Mouse (Mus musculus) intestine, embryonic 15.5 days (tissue): ENCODE measurements around the gene Cmip. TPM values are rescaled to one million over a fixed set of nuclear protein-coding genes. Genes with fewer than 3 reads are reported as not detected.
"Not testable (repeated sequence)": the region's sequence is repeated elsewhere in the genome, so short reads cannot be mapped to it uniquely, and the experiment has no call there.

Source experiments
- ATAC-seq: fragments of 200-750 bp; cut with Nextera tagmentation; 2 replicates; pipeline ENCODE4 v1.8.0; 2017; ENCODE audit warnings: moderate TSS enrichment, moderate library complexity
- H3K27ac ChIP-seq: fragments of 300-500 bp; sonication (generic); 2 replicates; pipeline ENCODE4 v1.5.1; 2015; ENCODE audit warnings: mild to moderate bottlenecking, inconsistent platforms
- H3K27me3 ChIP-seq: fragments of 300-500 bp; sonication (generic); replicated peaks from 2 replicates; pipeline ENCODE4 v1.6.1; 2015; ENCODE audit warnings: inconsistent platforms
- H3K36me3 ChIP-seq: fragments of 300-500 bp; sonication (generic); 2 replicates; pipeline ENCODE4 v1.6.1; 2015; ENCODE audit warnings: inconsistent platforms
- H3K4me1 ChIP-seq: fragments of 300-500 bp; sonication (generic); replicated peaks from 2 replicates; pipeline ENCODE4 v1.6.1; 2015; ENCODE audit warnings: inconsistent platforms
- H3K4me2 ChIP-seq: fragments of 300-500 bp; sonication (generic); replicated peaks from 2 replicates; pipeline ENCODE4 v1.6.1; 2015; ENCODE audit warnings: mild to moderate bottlenecking, inconsistent platforms
- H3K4me3 ChIP-seq: fragments of 300-500 bp; sonication (generic); replicated peaks from 2 replicates; pipeline ENCODE4 v1.5.1; 2015; ENCODE audit warnings: inconsistent platforms
- H3K9ac ChIP-seq: fragments of 300-500 bp; sonication (generic); 2 replicates; pipeline ENCODE4 v1.6.1; 2015; ENCODE audit warnings: inconsistent platforms
- H3K9me3 ChIP-seq: fragments of 300-500 bp; sonication (generic); 2 replicates; pipeline ENCODE4 v1.6.1; 2016; ENCODE audit warnings: inconsistent platforms
- WGBS: fragments of 180-500 bp; shearing (Covaris S2); methylation state at CpG from one replicate; pipeline ENCODE4 v1.1.7; 2015; 5-methylcytosine and 5-hydroxymethylcytosine counted together
- polyA plus RNA-seq: library from polyadenylated mRNA; unstranded; fragments of >200 nt; fragmentation: Nextera tagmentation; extraction: Ambion mirVana; gene quantifications from 2 replicates; pipeline ENCODE4 v1.2.1, GENCODE M21; 2015

Gene Cmip
- polyA plus RNA-seq, 1 experiment from 2014 or later = 29.2 TPM

- H3K36me3 ChIP-seq = peaks cover 51% of the 10 kb centered on the region
- H3K4me1 ChIP-seq, H3K9ac ChIP-seq, H3K4me3 ChIP-seq, H3K9me3 ChIP-seq, H3K27me3 ChIP-seq, H3K4me2 ChIP-seq, ATAC-seq, H3K27ac ChIP-seq: not testable (repeated sequence)
- 83% methylated on average over 8 of the region's 8 CpGs for WGBS
Measured at GRCm38 (mm10) chr8:117427816-117428215, 171.0 kb downstream of the Cmip start.

- Histone ChIP-seq H3K36me3 (peaks cover 50% of the 10 kb centered on the region), H3K4me3 (no peak overlapping the region), H3K27ac (no peak overlapping the region), H3K4me1 (no peaks in the 10 kb centered on the region), H3K9me3 (no peaks in the 10 kb centered on the region), H3K9ac (no peak overlapping the region), H3K27me3 (no peaks in the 10 kb centered on the region), H3K4me2 (no peak overlapping the region)
- WGBS = 85% methylated on average over 21 of the region's 21 CpGs
- no peak for ATAC-seq
Measured at GRCm38 (mm10) chr8:117428524-117429162, 171.8 kb downstream of the Cmip start.

DNA sequence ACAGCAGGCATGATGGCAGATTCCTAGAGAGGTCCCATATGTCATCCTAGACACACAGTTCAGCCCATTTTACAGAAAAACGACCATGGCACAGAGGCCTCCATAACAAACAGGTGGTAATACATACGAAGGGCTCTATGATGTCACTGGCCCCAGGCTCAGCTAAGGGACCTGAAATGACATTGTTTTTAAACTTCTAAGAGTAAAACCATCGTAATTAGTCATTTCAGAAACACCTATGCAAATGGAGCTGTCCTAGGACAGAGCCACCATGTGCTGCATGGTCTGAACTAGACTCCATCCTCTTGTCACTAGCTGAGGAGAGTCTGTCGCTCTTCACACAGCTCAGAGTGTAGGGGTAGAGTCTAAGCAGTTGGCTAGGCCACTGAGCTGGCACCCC lies 173.8 kb downstream of the Cmip start:
- H3K4me1 ChIP-seq = no peaks in the 10 kb centered on the region

GRCm38 (mm10) chr8:117431554-117431953 lies 174.7 kb downstream of the Cmip start:
- Histone ChIP-seq H3K4me3 (no peak overlapping the region), H3K4me2 (no peak overlapping the region), H3K27me3 (no peaks in the 10 kb centered on the region), H3K36me3 (peaks cover 57% of the 10 kb centered on the region), H3K27ac (no peak overlapping the region), H3K9ac (no peak overlapping the region), H3K9me3 (no peaks in the 10 kb centered on the region), H3K4me1 (no peaks in the 10 kb centered on the region)
- no peak for ATAC-seq
- 90% methylated on average over 3 of the region's 3 CpGs for WGBS

More for the DNA sequence above, 173.8 kb downstream of the Cmip start:
- no peak for ATAC-seq
- Histone ChIP-seq H3K4me3 (no peak overlapping the region), H3K4me2 (no peak overlapping the region), H3K9me3 (no peaks in the 10 kb centered on the region), H3K9ac (no peak overlapping the region), H3K27me3 (no peaks in the 10 kb centered on the region), H3K36me3 (peaks cover 56% of the 10 kb centered on the region), H3K27ac (no peak overlapping the region)
- whole genome bisulfite sequencing = 91% methylated on average over 4 of the region's 4 CpGs

DNA sequence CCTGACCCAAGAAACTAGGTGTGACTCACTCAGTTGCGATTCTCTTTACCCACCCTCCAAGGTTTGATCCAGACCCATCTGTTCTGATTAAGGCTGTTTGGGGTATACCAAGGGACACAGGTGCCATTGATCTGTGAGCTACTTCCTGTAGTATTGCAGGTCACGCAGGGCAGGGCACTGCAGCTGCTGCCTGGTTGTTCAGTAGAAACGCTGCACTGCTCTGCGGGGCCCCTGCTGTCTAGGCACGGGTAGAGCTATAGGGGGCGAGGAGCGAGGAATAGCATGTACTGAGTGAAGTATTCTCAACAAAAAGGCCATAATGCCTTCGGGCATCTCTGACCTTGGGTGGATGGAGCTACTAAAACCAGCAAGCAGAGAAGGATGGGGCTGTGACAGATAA lies 175.2 kb downstream of the Cmip start:
- 87% methylated on average over 8 of the region's 8 CpGs for WGBS
- Histone ChIP-seq H3K4me3 (no peak overlapping the region), H3K4me1 (no peaks in the 10 kb centered on the region), H3K9me3 (no peaks in the 10 kb centered on the region), H3K9ac (no peak overlapping the region), H3K4me2 (no peak overlapping the region), H3K27ac (no peak overlapping the region), H3K36me3 (peaks cover 52% of the 10 kb centered on the region), H3K27me3 (no peaks in the 10 kb centered on the region)
- no peak for ATAC-seq

DNA sequence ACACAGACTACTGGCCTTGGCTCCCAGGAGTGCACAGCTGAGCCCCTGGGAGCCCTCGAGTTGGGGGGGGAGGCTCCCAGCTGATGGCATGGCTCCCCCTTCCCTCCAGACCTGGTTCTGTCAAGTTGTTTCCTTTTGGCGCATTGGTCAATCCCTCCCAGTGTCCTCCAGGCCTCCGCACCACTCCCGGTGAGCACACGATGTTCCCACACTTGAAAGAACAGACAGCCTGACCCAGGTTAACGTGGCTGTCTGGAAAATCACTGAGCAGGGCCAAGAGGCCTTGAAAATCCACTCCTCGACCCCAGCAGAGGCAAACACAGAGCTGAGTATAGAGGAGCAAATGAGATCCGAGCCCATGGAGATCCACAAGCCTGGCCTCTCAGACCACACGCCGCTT lies 177.1 kb downstream of the Cmip start:
- H3K27me3 ChIP-seq = no peaks in the 10 kb centered on the region
- ATAC-seq = no peak
- 81% methylated on average over 10 of the region's 10 CpGs for WGBS
- H3K4me3 ChIP-seq = no peak overlapping the region
- no peaks in the 10 kb centered on the region for H3K4me1 ChIP-seq
- peaks cover 41% of the 10 kb centered on the region for H3K36me3 ChIP-seq
- no peak overlapping the region for H3K9ac ChIP-seq
- no peak overlapping the region for H3K4me2 ChIP-seq
- no peak overlapping the region for H3K27ac ChIP-seq
- H3K9me3 ChIP-seq = no peaks in the 10 kb centered on the region

DNA sequence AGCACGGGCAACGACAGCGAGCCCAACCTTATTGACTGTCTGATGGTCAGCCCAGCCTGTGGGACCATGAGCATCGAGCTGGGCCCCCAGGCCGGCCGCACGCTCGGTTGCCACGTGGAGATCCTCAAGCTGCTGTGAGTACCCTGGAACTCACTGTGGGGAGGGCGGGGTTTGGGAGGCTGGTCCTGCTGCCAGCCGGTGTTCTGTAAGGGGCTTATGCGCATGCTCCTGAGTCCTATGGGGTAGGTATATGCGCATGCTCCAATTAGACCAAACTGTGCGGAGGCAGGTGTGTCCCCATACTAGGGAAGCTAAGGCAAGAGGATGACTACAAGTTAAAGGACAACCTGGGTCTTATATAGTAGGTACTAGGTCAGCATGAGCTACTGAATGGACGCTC lies 179.9 kb downstream of the Cmip start:
- H3K9ac ChIP-seq = no peak overlapping the region
- H3K36me3 ChIP-seq = peaks cover 19% of the 10 kb centered on the region
- 93% methylated on average over 15 of the region's 15 CpGs for WGBS

DNA sequence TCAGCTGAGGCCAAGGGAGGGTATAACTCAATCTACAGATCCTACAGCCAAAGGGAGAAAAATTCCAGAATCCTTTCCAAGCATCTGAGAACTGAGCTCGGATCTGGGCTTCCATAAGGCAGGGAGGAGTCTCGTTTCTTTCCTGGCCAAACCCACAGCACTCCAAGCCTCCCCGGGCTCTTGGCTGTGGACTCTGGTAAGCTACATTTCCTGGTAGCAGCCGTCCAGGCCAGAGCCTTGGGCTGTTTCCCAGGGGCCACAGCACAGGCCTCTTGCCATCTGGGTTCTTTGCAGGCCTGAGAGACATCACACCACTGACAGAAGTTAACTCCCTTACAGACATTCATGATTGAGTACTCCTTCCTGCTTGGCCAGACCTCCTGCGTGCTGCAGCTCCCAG lies 180.8 kb downstream of the Cmip start:
- no peaks in the 10 kb centered on the region for H3K27me3 ChIP-seq
- no peak overlapping the region for H3K9ac ChIP-seq
- 61% methylated on average over 5 of the region's 5 CpGs for WGBS
- H3K27ac ChIP-seq = no peak overlapping the region
- H3K4me3 ChIP-seq = no peak overlapping the region
- no peaks in the 10 kb centered on the region; the same call in 1 of the 2 replicates for H3K4me1 ChIP-seq
- H3K36me3 ChIP-seq = peaks cover 14% of the 10 kb centered on the region
- H3K9me3 ChIP-seq = no peaks in the 10 kb centered on the region
- no peak for ATAC-seq
- no peak overlapping the region for H3K4me2 ChIP-seq

More for the DNA sequence above, 179.9 kb downstream of the Cmip start:
- no peak overlapping the region for H3K27ac ChIP-seq
- no peaks in the 10 kb centered on the region for H3K27me3 ChIP-seq
- H3K4me2 ChIP-seq = no peak overlapping the region
- H3K4me1 ChIP-seq = no peaks in the 10 kb centered on the region; the same call in 1 of the 2 replicates
- H3K9me3 ChIP-seq = no peaks in the 10 kb centered on the region
- no peak overlapping the region for H3K4me3 ChIP-seq
- ATAC-seq = no peak

DNA sequence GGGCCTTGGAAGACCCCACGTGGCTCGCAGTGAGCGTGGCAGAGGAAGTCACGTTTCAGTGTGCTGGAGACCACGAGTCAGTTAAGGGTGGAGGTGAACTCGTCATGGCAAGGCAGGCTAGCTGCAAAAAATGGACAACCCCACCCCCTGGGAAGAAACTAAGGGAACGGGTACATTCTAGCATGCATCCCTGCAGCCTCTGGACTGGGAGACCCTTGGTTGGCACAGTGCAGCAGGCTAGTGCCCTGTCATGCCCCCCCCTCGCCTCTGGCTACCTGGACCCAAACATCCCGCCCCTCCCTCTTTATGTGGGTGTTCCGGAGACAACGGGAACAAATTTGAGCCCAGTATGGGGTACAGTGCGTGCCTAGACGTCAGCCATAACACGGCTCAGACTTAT lies 183.5 kb downstream of the Cmip start:
- Histone ChIP-seq H3K9ac (no peak overlapping the region), H3K4me3 (no peak overlapping the region), H3K36me3 (peaks cover 5% of the 10 kb centered on the region), H3K9me3 (no peaks in the 10 kb centered on the region), H3K4me2 (no peak overlapping the region), H3K27ac (no peak overlapping the region), H3K4me1 (no peaks in the 10 kb centered on the region; the same call in 1 of the 2 replicates), H3K27me3 (no peaks in the 10 kb centered on the region)
- peak; percentile 17 for ATAC-seq
- WGBS = 82% methylated on average over 14 of the region's 14 CpGs

GRCm38 (mm10) chr8:117440759-117441158 lies 183.9 kb downstream of the Cmip start:
- peaks cover 3% of the 10 kb centered on the region; the same call in 1 of the 2 replicates for H3K36me3 ChIP-seq
- no peaks in the 10 kb centered on the region; the same call in 1 of the 2 replicates for H3K4me1 ChIP-seq
- no peaks in the 10 kb centered on the region for H3K27me3 ChIP-seq
- H3K9ac ChIP-seq = no peak overlapping the region
- no peak overlapping the region for H3K4me3 ChIP-seq
- ATAC-seq = peak; percentile 71
- no peak overlapping the region for H3K4me2 ChIP-seq
- H3K27ac ChIP-seq = no peak overlapping the region
- no peaks in the 10 kb centered on the region for H3K9me3 ChIP-seq
- 53% methylated on average over 6 of the region's 6 CpGs for whole genome bisulfite sequencing

DNA sequence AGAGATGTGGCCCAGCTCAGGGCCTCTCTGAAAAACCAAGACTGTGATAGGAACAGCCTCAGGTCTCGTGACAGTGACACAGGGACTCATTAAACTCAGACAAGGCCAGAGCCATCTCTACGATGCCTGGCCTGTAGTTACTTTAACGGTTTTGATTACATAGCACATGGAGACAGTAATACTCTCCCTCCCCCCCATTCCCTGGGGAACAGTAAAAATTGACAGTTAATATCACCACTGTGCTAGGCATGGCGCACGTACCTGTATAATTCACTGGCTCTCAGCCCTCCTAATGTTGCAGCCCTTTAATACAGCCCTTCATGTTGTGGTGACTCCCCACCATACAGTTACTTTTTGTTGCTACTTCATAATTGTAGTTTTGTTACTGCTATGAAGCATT lies 188.6 kb downstream of the Cmip start:
- no peak for ATAC-seq
- Histone ChIP-seq H3K4me2 (no peak overlapping the region), H3K9ac (no peak overlapping the region), H3K27me3 (no peaks in the 10 kb centered on the region), H3K4me3 (no peak overlapping the region), H3K36me3 (peaks cover 17% of the 10 kb centered on the region), H3K9me3 (no peaks in the 10 kb centered on the region), H3K27ac (no peak overlapping the region), H3K4me1 (peaks cover 2% of the 10 kb centered on the region; the same call in 1 of the 2 replicates)
- 84% methylated on average over 5 of the region's 5 CpGs for WGBS

DNA sequence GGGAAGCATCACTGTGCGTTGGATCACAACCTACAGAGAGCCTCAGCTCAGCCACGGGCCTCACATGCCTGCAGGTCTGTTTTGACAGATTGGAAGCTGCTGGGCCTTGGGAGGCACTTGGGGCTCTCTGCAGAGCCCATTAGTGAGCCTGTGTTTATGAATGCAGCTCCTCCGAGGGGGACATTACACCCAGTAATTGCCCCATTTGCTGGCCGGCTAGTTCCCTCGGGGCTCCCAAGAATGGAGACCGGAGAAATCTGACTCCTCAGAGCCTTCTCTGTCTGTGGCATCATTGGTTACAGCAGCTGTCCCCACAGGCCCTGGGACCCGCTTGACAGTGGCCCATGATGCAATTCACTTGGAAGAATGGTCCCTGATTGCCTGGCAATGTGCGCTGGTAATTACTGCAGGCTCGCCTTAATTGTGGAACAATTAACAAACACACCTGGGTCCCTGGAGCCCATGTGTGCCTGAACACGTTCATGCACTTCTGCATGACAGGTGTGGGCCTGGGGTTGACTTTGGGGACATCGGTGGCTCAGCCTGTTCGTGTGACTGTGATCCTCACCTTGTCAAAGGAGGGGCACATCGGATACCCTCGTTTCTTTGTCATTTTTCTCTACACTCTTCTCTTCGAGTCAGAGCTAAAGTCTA lies 189.6 kb downstream of the Cmip start:
- Histone ChIP-seq H3K9ac (no peak overlapping the region), H3K4me3 (no peak overlapping the region), H3K36me3 (peaks cover 17% of the 10 kb centered on the region), H3K9me3 (no peaks in the 10 kb centered on the region), H3K4me2 (no peak overlapping the region), H3K27me3 (no peaks in the 10 kb centered on the region), H3K4me1 (0 out of 2 replicates have a peak, but pooled peaks cover 2% of the 10 kb centered on the region), H3K27ac (no peak overlapping the region)
- WGBS = 67% methylated on average over 15 of the region's 15 CpGs
- no peak for ATAC-seq

GRCm38 (mm10) chr8:117451072-117451471 lies 194.2 kb downstream of the Cmip start:
- Histone ChIP-seq H3K9me3 (no peaks in the 10 kb centered on the region), H3K4me2 (no peak overlapping the region), H3K36me3 (peaks cover 46% of the 10 kb centered on the region), H3K27me3 (no peaks in the 10 kb centered on the region), H3K9ac (no peak overlapping the region), H3K4me3 (no peak overlapping the region), H3K4me1 (0 out of 2 replicates have a peak, but pooled peaks cover 5% of the 10 kb centered on the region), H3K27ac (no peak overlapping the region)
- 74% methylated on average over 9 of the region's 9 CpGs for WGBS
- ATAC-seq = no peak
